ENCODE assay signal across 18 mouse cellular contexts in the genomic region with DNA sequence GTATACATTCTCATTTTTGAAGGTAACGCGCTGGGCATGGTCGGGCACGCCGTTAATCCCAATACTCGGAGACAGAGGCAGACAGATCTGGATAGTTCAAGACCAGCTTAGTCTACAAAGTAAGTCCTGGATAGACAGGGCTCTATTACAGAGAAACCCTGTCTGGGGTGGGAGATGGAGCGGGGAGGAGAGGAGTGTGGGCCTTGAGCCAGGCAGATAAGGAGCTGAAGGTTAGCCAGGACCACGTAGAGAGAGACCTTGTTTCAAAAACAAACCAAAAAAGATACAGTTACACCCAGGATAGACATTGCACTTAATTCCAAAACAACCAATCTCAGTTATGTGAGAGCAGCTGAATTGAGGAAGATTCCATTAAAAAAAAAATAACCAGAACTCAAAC.
"Had no signal": no experiment of that assay in that cellular context is flagged by ENCODE, and none has a peak within 500 bp of the region (broad histone marks: within the 10 kb centered on the region; RNA-seq: fewer than 3 reads in every experiment).

No protein-coding gene starts in this region.

- H3K4me1 ChIP-seq: liver, embryonic 12.5 days; midbrain, embryonic 15.5 days; neural tube, embryonic 12.5 days had no signal

- DNase-seq: kidney, adult 9 months; kidney, postnatal 36 days; layer of hippocampus, adult 9-11 months; layer of hippocampus, postnatal 36 days; lung, embryonic 14.5 days; lung, postnatal 10 days; lung, postnatal 4 days; retina, postnatal 1 day; right cerebral cortex, postnatal 4 days; spleen, adult 18-20 months; thymus, postnatal 4 days had no signal

- H3K9me3 ChIP-seq: limb, embryonic 15.5 days; liver, embryonic 12.5 days; megakaryocyte, embryonic 14.5 days; midbrain, embryonic 15.5 days; neural tube, embryonic 12.5 days had no signal

- H3K27me3 ChIP-seq: limb, embryonic 15.5 days; liver, embryonic 12.5 days; midbrain, embryonic 15.5 days; neural tube, embryonic 12.5 days had no signal

- ATAC-seq: liver, embryonic 12.5 days; midbrain, embryonic 15.5 days had no signal

- H3K9ac ChIP-seq: limb, embryonic 15.5 days; liver, embryonic 12.5 days; lung, embryonic 14.5 days; midbrain, embryonic 15.5 days; neural tube, embryonic 12.5 days had no signal

- H3K4me2 ChIP-seq: limb, embryonic 15.5 days; liver, embryonic 12.5 days; lung, embryonic 14.5 days; midbrain, embryonic 11.5 days; midbrain, embryonic 15.5 days; neural tube, embryonic 12.5 days had no signal

- H3K27ac ChIP-seq: kidney, postnatal 0 days; limb, embryonic 15.5 days; liver, embryonic 12.5 days; midbrain, embryonic 15.5 days; neural tube, embryonic 12.5 days had no signal

- H3K4me3 ChIP-seq: limb, embryonic 15.5 days; liver, embryonic 12.5 days; megakaryocyte, embryonic 14.5 days; midbrain, embryonic 15.5 days; neural tube, embryonic 12.5 days had no signal
